In the genomic region with DNA sequence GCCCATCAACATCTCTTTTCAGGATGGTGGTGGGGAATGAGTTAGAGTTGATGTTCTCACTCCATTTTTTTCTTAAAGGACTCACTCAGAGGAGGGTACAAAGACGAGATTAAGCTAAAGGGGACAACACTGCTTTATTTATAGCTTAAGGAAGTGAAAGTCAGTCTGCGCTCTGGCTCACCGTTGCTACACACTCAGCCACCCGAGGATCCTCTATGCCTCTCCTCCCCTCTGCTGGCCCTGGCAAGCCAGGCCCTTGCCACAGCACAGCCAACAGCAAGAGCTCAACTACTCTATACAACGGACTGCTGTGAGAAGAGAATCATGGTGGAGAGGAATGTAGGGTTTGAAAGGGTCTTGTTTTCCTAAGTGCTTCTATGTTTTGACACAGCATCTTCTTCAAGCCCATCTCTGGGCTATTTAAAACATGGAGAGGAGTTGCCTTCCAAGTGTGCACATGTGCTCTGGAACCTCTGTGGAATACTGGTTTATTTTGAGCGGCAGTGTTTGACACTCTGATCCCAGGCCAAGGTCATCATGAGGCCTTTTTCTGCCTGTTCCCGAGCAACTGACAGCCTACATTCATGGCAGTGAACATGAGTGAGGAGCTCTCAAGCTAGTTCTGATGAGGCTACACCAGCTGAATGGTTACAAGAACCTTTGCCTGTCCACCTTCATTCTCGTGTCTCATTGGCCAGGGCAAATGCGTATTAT, we compare ENCODE assay signal across 11 mouse cellular contexts.
DNase-seq lines count a peak whose midpoint lies in the region; ATAC-seq and TF ChIP-seq lines count a peak whose summit lies in the region.
"Had no signal": no experiment of that assay in that cellular context is flagged by ENCODE, and none has a peak within 500 bp of the region (broad histone marks: within the 10 kb centered on the region; RNA-seq: fewer than 3 reads in every experiment).

No protein-coding gene starts in this region.

- no peak overlapping the region for H3K9ac ChIP-seq in liver, embryonic 11.5 days (ENCODE audit: low read depth, low read length)
- H3K9ac ChIP-seq in liver, postnatal 0 days (replicated peaks) = no peak overlapping the region
- no peak overlapping the region for H3K9ac ChIP-seq in hindbrain, embryonic 12.5 days
- H3K9ac ChIP-seq: neural tube, embryonic 12.5 days had no signal

- no peak for TF ChIP-seq EP300 in liver, postnatal 0 days (IDR thresholded peaks at IDR 0.05; ENCODE audit: low read depth)

- H3K27ac ChIP-seq in liver, embryonic 11.5 days (ENCODE audit: low read depth, low read length) = no peak overlapping the region
- H3K27ac ChIP-seq in brown adipose tissue, adult 24 weeks (replicated peaks; ENCODE audit: low read depth, low read length) = peak overlapping the region; percentile 29; the same call in 1 of the 2 replicates
- no peak overlapping the region for H3K27ac ChIP-seq in liver, postnatal 0 days (ENCODE audit: low read depth)
- no peak overlapping the region for H3K27ac ChIP-seq in hindbrain, embryonic 12.5 days
- H3K27ac ChIP-seq: kidney, postnatal 0 days; neural tube, embryonic 12.5 days had no signal

- WGBS in liver, embryonic 11.5 days = 68% methylated on average over 9 of the region's 9 CpGs
- WGBS in liver, postnatal 0 days (ENCODE audit: insufficient replicate concordance) = 52% methylated on average over 9 of the region's 9 CpGs
- WGBS in hindbrain, embryonic 12.5 days = 88% methylated on average over 9 of the region's 9 CpGs

- H3K4me1 ChIP-seq in liver, embryonic 11.5 days (replicated peaks; ENCODE audit: control insufficient read depth, insufficient read depth, low read length) = no peaks in the 10 kb centered on the region
- H3K4me1 ChIP-seq in brown adipose tissue, adult 24 weeks (ENCODE audit: control insufficient read depth, insufficient read depth, insufficient read length, low read length) = peaks cover 11% of the 10 kb centered on the region
- H3K4me1 ChIP-seq in liver, postnatal 0 days (ENCODE audit: insufficient read depth) = peaks cover 3% of the 10 kb centered on the region; the same call in 1 of the 2 replicates
- H3K4me1 ChIP-seq in hindbrain, embryonic 12.5 days = no peaks in the 10 kb centered on the region
- H3K4me1 ChIP-seq: neural tube, embryonic 12.5 days had no signal

- no peaks in the 10 kb centered on the region for H3K27me3 ChIP-seq in liver, embryonic 11.5 days (replicated peaks; ENCODE audit: control insufficient read depth, insufficient read depth, low read length)
- H3K27me3 ChIP-seq in liver, postnatal 0 days (ENCODE audit: insufficient read depth, low read length) = no peaks in the 10 kb centered on the region
- no peaks in the 10 kb centered on the region for H3K27me3 ChIP-seq in hindbrain, embryonic 12.5 days
- H3K27me3 ChIP-seq: neural tube, embryonic 12.5 days had no signal

- DNase-seq in liver = peak; percentile 16
- no peak for DNase-seq in liver, embryonic 11.5 days (ENCODE audit: low spot score)
- DNase-seq in liver, postnatal 0 days = peak; percentile 44
- DNase-seq in spleen, adult 18-20 months = peak; percentile 55 to 72
- no peak for DNase-seq in embryo, embryonic 10.5 days (ENCODE audit: low spot score)
- no peak for DNase-seq in kidney, adult 8-10 months
- DNase-seq: cerebellum, postnatal 25 days had no signal

- H3K4me3 ChIP-seq in liver, embryonic 11.5 days (ENCODE audit: low read depth, low read length) = no peak overlapping the region
- H3K4me3 ChIP-seq in brown adipose tissue, adult 24 weeks (ENCODE audit: insufficient read depth, low read depth, low read length) = no peak overlapping the region
- no peak overlapping the region for H3K4me3 ChIP-seq in liver, postnatal 0 days (ENCODE audit: low read depth, low read length)
- no peak overlapping the region for H3K4me3 ChIP-seq in hindbrain, embryonic 12.5 days
- H3K4me3 ChIP-seq: neural tube, embryonic 12.5 days had no signal

- H3K9me3 ChIP-seq in liver, embryonic 11.5 days (ENCODE audit: control insufficient read depth, low read length) = no peaks in the 10 kb centered on the region
- no peaks in the 10 kb centered on the region for H3K9me3 ChIP-seq in liver, postnatal 0 days (ENCODE audit: low read length)
- no peaks in the 10 kb centered on the region for H3K9me3 ChIP-seq in hindbrain, embryonic 12.5 days (replicated peaks)
- H3K9me3 ChIP-seq: neural tube, embryonic 12.5 days had no signal

- peak; percentile 54 for TF ChIP-seq CTCF in liver, postnatal 0 days (IDR thresholded peaks at IDR 0.05; ENCODE audit: low read depth)

- H3K36me3 ChIP-seq in liver, embryonic 11.5 days (ENCODE audit: control insufficient read depth, insufficient read depth, low read length) = no peaks in the 10 kb centered on the region
- no peaks in the 10 kb centered on the region for H3K36me3 ChIP-seq in liver, postnatal 0 days (replicated peaks; ENCODE audit: insufficient read depth, low read length)
- no peaks in the 10 kb centered on the region for H3K36me3 ChIP-seq in hindbrain, embryonic 12.5 days
- H3K36me3 ChIP-seq: neural tube, embryonic 12.5 days had no signal

- H3K4me2 ChIP-seq in liver, embryonic 11.5 days = no peak overlapping the region
- no peak overlapping the region for H3K4me2 ChIP-seq in liver, postnatal 0 days (ENCODE audit: low read depth, low read length)
- H3K4me2 ChIP-seq in hindbrain, embryonic 12.5 days (replicated peaks) = no peak overlapping the region
- H3K4me2 ChIP-seq: neural tube, embryonic 12.5 days had no signal

- no peak for ATAC-seq in liver, embryonic 11.5 days (replicated peaks; ENCODE audit: low FRiP score)
- ATAC-seq in liver, postnatal 0 days = peak; percentile 38; the same call in 1 of the 2 replicates
- no peak for ATAC-seq in hindbrain, embryonic 12.5 days (ENCODE audit: low FRiP score)

Comparison
In these comparisons a context has a peak if more than half of its experiments do, and no peak if none do; other contexts are left out.
1. DNase-seq: peak in liver (single experiment), liver, postnatal 0 days (single experiment) and spleen, adult 18-20 months (2 of 2); none in liver, embryonic 11.5 days (single experiment), embryo, embryonic 10.5 days (single experiment) and kidney, adult 8-10 months (0 of 2).